Mouse (Mus musculus) hindbrain, embryonic 11.5 days (tissue): ENCODE measurements at regions not wholly inside any gene's neighbourhood (a gene's known extent, or its start where the extent isn't known, plus 50 kb on each side); places are given as distances from the start of the nearest gene placed in this dataset.
"Not testable (repeated sequence)": the region's sequence is repeated elsewhere in the genome, so short reads cannot be mapped to it uniquely, and the experiment has no call there.

Experiments
- ATAC-seq: fragments of 200-750 bp; cut with Nextera tagmentation; 2 replicates; pipeline ENCODE4 v1.8.0; 2017; ENCODE audit warnings: mild to moderate bottlenecking, moderate TSS enrichment, moderate library complexity; ENCODE audit not compliant: low FRiP score
- DNase-seq: peaks from one replicate; pipeline ENCODE4 v3.0.0-alpha.2; 2015; ENCODE audit warnings: low spot score
- H3K27ac ChIP-seq: fragments of 300-500 bp; sonication (generic); 2 replicates; pipeline ENCODE4 v1.5.1; 2014; ENCODE audit warnings: mild to moderate bottlenecking, low read depth, low read length
- H3K27me3 ChIP-seq: fragments of 300-500 bp; sonication (generic); 2 replicates; pipeline ENCODE4 v1.6.1; 2014; ENCODE audit warnings: mild to moderate bottlenecking, low read length, moderate library complexity, mixed read lengths; ENCODE audit not compliant: control insufficient read depth, insufficient read depth
- H3K36me3 ChIP-seq: fragments of 300-500 bp; sonication (generic); 2 replicates; pipeline ENCODE4 v1.6.1; 2014; ENCODE audit warnings: mild to moderate bottlenecking, low read length, moderate library complexity, mixed read lengths; ENCODE audit not compliant: control insufficient read depth, insufficient read depth
- H3K4me1 ChIP-seq: fragments of 300-500 bp; sonication (generic); replicated peaks from 2 replicates; pipeline ENCODE4 v1.6.1; 2014; ENCODE audit warnings: low read length, mixed read lengths; ENCODE audit not compliant: control insufficient read depth, insufficient read depth
- H3K4me2 ChIP-seq: fragments of 300-500 bp; sonication (generic); replicated peaks from 2 replicates; pipeline ENCODE4 v1.6.1; 2014; ENCODE audit warnings: mild to moderate bottlenecking, low read depth, low read length
- H3K4me3 ChIP-seq: fragments of 300-500 bp; sonication (generic); 2 replicates; pipeline ENCODE4 v1.5.1; 2014; ENCODE audit warnings: low read depth, low read length
- H3K9ac ChIP-seq: fragments of 300-500 bp; sonication (generic); 2 replicates; pipeline ENCODE4 v1.6.1; 2014; ENCODE audit warnings: low read depth, low read length
- H3K9me3 ChIP-seq: fragments of 300-500 bp; sonication (generic); 2 replicates; pipeline ENCODE4 v1.6.1; 2016; ENCODE audit warnings: low read length; ENCODE audit not compliant: control insufficient read depth
- WGBS: fragments of 180-500 bp; shearing (Covaris S2); extraction: QIAGEN DNeasy Blood & Tissue Kit; methylation state at CpG from one replicate; pipeline ENCODE4 v1.1.7; 2014; 5-methylcytosine and 5-hydroxymethylcytosine counted together

GRCm38 (mm10) chr10:43667086-43667690 lies 89.1 kb downstream of the Cd24a start:
- Histone ChIP-seq H3K9ac (no peak overlapping the region), H3K4me1 (no peaks in the 10 kb centered on the region), H3K27me3 (no peaks in the 10 kb centered on the region), H3K4me3 (no peak overlapping the region), H3K4me2 (0 out of 2 replicates have a peak overlapping the region, but pooled peaks have one; percentile 5), H3K9me3 (no peaks in the 10 kb centered on the region), H3K36me3 (no peaks in the 10 kb centered on the region), H3K27ac (no peak overlapping the region)
- DNase-seq (no peak), ATAC-seq (no peak)
- WGBS, result 54% methylated on average over 25 of the region's 25 CpGs

- ATAC-seq, result no peak
Observed at GRCm38 (mm10) chr10:43667732-43668247, 89.7 kb downstream of the Cd24a start.

GRCm38 (mm10) chr10:43669471-43669870 lies 91.4 kb downstream of the Cd24a start:
- Histone ChIP-seq H3K36me3 (no peaks in the 10 kb centered on the region), H3K4me2 (no peak overlapping the region), H3K4me3 (no peak overlapping the region), H3K27me3 (no peaks in the 10 kb centered on the region), H3K4me1 (no peaks in the 10 kb centered on the region), H3K9me3 (no peaks in the 10 kb centered on the region), H3K9ac (no peak overlapping the region), H3K27ac (no peak overlapping the region)
- ATAC-seq (no peak), DNase-seq (no peak)
- 79% methylated on average over 5 of the region's 5 CpGs for WGBS

More at GRCm38 (mm10) chr10:43667732-43668247, 89.7 kb downstream of the Cd24a start:
- Histone ChIP-seq H3K9ac (no peak overlapping the region), H3K4me2 (no peak overlapping the region), H3K9me3 (no peaks in the 10 kb centered on the region), H3K27me3 (no peaks in the 10 kb centered on the region), H3K4me1 (no peaks in the 10 kb centered on the region), H3K36me3 (no peaks in the 10 kb centered on the region), H3K4me3 (no peak overlapping the region), H3K27ac (no peak overlapping the region)
- WGBS, result 83% methylated on average over 11 of the region's 11 CpGs
- DNase-seq, result no peak

- no peaks in the 10 kb centered on the region for H3K4me1 ChIP-seq
- ATAC-seq (no peak), DNase-seq (no peak)
- H3K27ac ChIP-seq, result no peak overlapping the region
- no peaks in the 10 kb centered on the region for H3K9me3 ChIP-seq
- no peak overlapping the region for H3K9ac ChIP-seq
- H3K27me3 ChIP-seq, result no peaks in the 10 kb centered on the region
- no peaks in the 10 kb centered on the region for H3K36me3 ChIP-seq
- no peak overlapping the region for H3K4me2 ChIP-seq
- 88% methylated on average over 1 of the region's 1 CpGs for WGBS
- no peak overlapping the region for H3K4me3 ChIP-seq
Observed at GRCm38 (mm10) chr10:43670745-43671144, 92.7 kb downstream of the Cd24a start.

- 77% methylated on average over 3 of the region's 3 CpGs for WGBS
- Histone ChIP-seq H3K36me3 (no peaks in the 10 kb centered on the region), H3K4me1 (no peaks in the 10 kb centered on the region), H3K4me3 (no peak overlapping the region), H3K27ac (no peak overlapping the region), H3K9ac (no peak overlapping the region), H3K4me2 (no peak overlapping the region), H3K27me3 (no peaks in the 10 kb centered on the region), H3K9me3 (no peaks in the 10 kb centered on the region)
- ATAC-seq (no peak), DNase-seq (no peak)
Observed at GRCm38 (mm10) chr10:43671785-43672184, 93.7 kb downstream of the Cd24a start.

GRCm38 (mm10) chr10:43672490-43672889 lies 94.4 kb downstream of the Cd24a start:
- 56% methylated on average over 6 of the region's 6 CpGs for WGBS
- Histone ChIP-seq H3K4me2 (no peak overlapping the region), H3K4me1 (no peaks in the 10 kb centered on the region), H3K9ac (no peak overlapping the region), H3K9me3 (no peaks in the 10 kb centered on the region), H3K27ac (no peak overlapping the region), H3K36me3 (no peaks in the 10 kb centered on the region), H3K4me3 (no peak overlapping the region), H3K27me3 (no peaks in the 10 kb centered on the region)
- ATAC-seq (no peak), DNase-seq (no peak)

- H3K9ac ChIP-seq, result no peak overlapping the region
- no peak overlapping the region for H3K27ac ChIP-seq
- 53% methylated on average over 1 of the region's 1 CpGs for WGBS
- no peak overlapping the region for H3K4me3 ChIP-seq
- no peaks in the 10 kb centered on the region for H3K36me3 ChIP-seq
- no peaks in the 10 kb centered on the region for H3K27me3 ChIP-seq
- H3K4me1 ChIP-seq, result no peaks in the 10 kb centered on the region
- no peaks in the 10 kb centered on the region for H3K9me3 ChIP-seq
- ATAC-seq (no peak), DNase-seq (no peak)
- no peak overlapping the region for H3K4me2 ChIP-seq
Observed at GRCm38 (mm10) chr10:43674749-43675148, 96.7 kb downstream of the Cd24a start.

GRCm38 (mm10) chr10:43675495-43675894 lies 97.4 kb downstream of the Cd24a start:
- ATAC-seq, H3K27me3 ChIP-seq, DNase-seq, H3K9ac ChIP-seq, H3K36me3 ChIP-seq, H3K4me1 ChIP-seq, H3K4me3 ChIP-seq, H3K27ac ChIP-seq, H3K4me2 ChIP-seq, H3K9me3 ChIP-seq: not testable (repeated sequence)
- 74% methylated on average over 1 of the region's 1 CpGs for WGBS

- H3K9me3 ChIP-seq, result no peaks in the 10 kb centered on the region
- no peaks in the 10 kb centered on the region for H3K36me3 ChIP-seq
- no peak overlapping the region for H3K27ac ChIP-seq
- no peak overlapping the region for H3K4me3 ChIP-seq
- 84% methylated on average over 5 of the region's 5 CpGs for WGBS
- H3K4me2 ChIP-seq, result no peak overlapping the region
- H3K9ac ChIP-seq, result no peak overlapping the region
- H3K27me3 ChIP-seq, result no peaks in the 10 kb centered on the region
- DNase-seq (no peak), ATAC-seq (no peak)
- no peaks in the 10 kb centered on the region for H3K4me1 ChIP-seq
Observed at GRCm38 (mm10) chr10:43676289-43676688, 98.2 kb downstream of the Cd24a start.
